Mouse (Mus musculus) cerebellum, postnatal 10 days (tissue): Measurements from ENCODE around the gene Fam171a1.
"Not testable (repeated sequence)": the region's sequence is repeated elsewhere in the genome, so short reads cannot be mapped to it uniquely, and the experiment has no call there.

Experiments
- DNase-seq, 2 experiments: peaks; one replicate each; pipeline ENCODE4 v3.0.0; 2021; ENCODE audit warnings: mixed read lengths in 2 of 2

Fam171a1 gene

GRCm38 (mm10) chr2:3113866-3114265 lies at the start of gene Fam171a1:
Gene Fam171a1 (plus strand): TSS chr2:3114224.
- DNase-seq, result no peak

- no peak for DNase-seq
Measured at GRCm38 (mm10) chr2:3069140-3069539, 44.9 kb upstream of the Fam171a1 start.

DNA sequence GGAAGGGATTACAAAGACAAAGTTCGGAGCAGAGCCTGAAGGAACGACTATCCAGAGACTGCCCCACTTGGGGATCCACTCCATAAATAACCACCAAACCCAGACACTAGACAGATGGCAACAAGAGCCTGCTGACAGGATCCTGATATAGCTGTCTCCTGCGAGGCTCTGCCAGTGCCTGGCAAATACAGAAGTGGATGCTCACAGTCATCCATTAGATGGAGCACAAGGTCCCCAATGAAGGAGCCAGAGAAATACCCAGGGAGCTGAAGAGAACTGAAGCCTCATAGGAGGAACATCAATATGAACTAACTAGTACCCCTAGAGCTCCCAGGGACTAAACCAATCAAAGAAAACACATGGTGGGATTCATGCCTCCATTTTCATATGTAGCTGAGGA lies 25.7 kb upstream of the Fam171a1 start:
- not testable (repeated sequence) for DNase-seq

DNA sequence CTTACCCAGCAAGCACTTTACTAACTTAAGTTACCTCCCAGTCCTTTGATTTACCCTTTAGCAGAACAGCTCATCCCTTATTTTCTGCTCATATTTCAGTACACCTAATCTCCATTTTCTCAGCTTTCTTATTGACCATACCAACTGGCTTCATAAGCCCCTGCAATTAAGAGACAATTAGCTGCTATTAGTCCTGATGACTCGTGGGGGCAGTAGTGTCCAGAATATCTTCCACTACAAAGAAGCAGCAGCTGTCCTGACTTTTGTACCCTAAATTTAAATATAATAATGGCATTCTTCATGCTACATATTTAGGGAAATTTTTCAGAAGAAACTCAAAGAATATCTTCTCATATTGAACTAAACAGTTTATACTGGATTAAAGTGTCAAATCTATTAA lies 24.8 kb upstream of the Fam171a1 start:
- DNase-seq, result peak; percentile 49 to 52

GRCm38 (mm10) chr2:3096101-3096500 lies 17.9 kb upstream of the Fam171a1 start:
- no peak for DNase-seq

DNA sequence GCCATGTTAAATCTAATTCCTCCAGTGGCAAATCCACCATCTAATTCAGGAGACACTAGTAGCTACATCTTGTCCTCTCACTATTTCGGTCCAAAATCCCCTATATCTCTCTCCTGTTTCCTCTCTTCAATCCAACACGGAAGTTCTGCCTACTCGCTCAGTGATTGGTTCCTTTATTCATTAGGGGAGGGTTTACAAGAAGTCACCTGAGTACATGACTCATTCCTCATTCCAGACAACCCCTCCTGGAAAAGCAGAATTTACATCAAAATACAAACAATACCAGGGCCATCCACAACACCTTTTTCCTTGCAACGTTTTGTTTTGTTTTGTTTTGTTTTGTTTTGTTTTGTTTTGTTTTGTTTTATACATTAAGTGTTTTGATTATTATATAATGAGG lies 14.1 kb upstream of the Fam171a1 start:
- DNase-seq, result no peak

- DNase-seq, result no peak
Measured at GRCm38 (mm10) chr2:3101292-3101957, 12.6 kb upstream of the Fam171a1 start.

DNA sequence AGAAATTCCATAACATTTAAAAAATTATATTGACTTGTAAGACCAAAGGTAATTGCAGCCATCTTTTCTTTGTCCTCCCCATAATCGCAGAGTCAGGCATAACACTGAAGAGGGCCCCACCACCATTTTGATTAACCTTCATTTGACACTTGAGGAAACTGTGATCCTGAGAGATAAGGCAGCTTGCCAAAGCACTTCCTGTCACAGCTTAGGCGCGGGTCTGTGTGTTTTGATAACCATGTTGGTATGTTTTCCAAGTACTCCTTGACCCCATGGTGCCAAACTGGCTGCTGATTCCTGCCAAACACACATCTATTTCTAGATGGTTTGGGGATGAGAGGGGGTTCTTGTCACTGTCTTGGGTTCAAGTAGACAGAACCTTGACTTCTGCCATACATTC lies 11.7 kb upstream of the Fam171a1 start:
- no peak for DNase-seq

GRCm38 (mm10) chr2:3107471-3107870 lies 6.6 kb upstream of the Fam171a1 start:
- peak; percentile 54 to 69 for DNase-seq

- no peak for DNase-seq
Measured at GRCm38 (mm10) chr2:3108431-3108830, 5.6 kb upstream of the Fam171a1 start.

GRCm38 (mm10) chr2:3108834-3109233 lies 5.2 kb upstream of the Fam171a1 start:
- DNase-seq, result no peak

GRCm38 (mm10) chr2:3117855-3118202 lies 3.8 kb downstream of the Fam171a1 start:
- no peak for DNase-seq

DNA sequence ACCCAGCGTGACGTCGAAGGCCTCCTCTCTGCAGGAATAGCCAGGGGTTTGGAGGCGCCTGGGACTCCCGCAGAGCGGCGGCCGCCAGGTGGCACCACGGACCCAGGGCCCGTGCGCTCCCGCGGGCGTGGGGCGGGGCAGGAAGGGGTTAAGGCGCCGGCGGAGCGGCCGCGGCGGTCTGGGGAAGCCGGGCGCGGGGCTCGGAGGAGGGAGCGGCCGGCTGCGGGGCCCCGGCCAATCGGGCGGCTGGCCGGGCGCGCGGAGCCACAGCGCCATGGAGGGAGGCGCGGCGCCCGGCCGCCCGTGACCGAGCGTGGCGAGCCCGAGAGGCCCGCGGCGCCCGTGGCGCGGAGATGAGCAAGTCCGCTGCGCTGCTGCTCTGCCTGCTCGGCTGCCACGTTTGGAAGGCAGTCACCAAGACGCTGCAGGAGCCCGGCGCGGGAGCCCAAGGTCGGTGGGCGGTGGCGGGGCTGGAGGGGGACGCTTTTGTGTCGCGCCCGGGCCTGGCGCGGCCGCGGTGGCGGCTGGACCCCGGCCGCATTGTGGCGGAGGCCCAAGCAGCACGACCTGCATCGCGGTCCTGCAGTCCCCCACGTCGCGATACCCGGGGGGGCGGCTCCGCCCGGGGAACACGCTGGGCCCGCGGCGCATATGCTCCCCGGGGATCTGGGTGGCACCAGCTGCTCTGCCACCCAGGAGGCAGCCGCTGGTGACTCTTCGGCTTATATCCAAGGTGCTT lies 4.3 kb downstream of the Fam171a1 start:
- DNase-seq, result peak; percentile 88 to 93

DNA sequence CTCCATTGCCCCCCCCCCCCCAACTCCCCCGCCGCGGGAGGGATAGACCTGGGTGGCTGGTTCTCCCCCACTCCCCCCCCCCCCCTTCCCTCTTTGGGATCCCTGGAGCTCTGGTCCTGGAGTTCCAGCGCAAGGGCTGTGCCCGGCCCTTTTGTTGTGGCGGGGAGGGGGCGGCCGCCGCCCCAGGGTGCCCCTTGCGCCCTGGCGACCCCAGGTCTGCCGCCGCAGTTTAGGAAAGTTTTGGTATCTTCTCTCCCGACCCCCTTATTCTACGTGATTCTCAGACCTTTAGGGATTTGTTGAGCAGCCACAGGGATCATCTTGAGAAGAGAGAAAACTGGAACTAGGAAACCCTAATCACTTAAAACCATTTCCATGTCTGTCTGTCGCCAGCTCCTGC lies 4.9 kb downstream of the Fam171a1 start:
- peak; percentile 35 to 40 for DNase-seq

DNA sequence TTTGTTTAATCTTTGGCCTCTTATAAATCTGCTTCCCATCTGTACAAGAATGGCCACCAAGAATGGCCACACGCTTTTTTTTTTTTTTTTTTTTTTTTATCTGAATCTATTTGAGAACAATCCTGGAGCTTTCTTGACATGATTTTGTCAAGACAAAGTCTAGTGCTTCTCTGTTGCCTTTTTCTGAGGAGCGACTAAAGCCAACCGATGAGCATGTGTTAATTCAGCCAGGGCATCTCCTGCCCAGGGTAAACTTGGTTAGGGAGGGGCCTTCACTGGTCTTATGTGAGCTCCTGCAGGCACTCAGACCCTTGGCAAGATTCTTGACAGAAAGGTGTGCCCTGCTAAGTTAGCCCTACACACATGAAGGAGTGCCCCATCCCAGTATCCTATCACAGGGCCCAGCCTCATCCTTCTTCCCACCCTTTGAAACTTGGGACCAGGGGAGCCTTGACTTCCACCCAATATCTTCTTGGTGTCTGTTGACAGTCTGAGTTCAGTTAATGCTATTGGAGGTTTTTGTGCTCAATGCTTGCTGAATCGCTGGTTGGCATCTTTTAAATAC lies 5.4 kb downstream of the Fam171a1 start:
- peak in 1 of 2 experiments; percentile 20 for DNase-seq

DNA sequence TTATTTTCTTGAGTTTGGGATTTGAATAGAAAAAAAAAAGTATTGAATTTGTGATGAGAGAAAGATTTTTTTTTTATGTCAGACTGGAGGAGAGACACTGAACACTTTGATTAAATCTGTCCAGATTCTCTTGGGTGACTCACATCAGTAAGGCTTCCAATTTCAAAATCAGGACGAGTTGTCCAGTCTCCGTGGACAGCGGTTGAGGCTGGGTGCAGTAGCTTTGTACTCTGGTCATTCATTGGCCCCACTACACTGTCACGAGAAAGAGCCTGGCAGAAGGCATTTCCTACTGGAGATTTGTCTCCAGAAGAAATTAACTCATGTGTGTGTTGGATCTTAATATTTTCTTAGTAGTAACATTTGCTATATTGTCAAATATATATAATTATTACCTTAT lies 8.5 kb downstream of the Fam171a1 start:
- DNase-seq, result no peak

GRCm38 (mm10) chr2:3127256-3127883 lies 13.3 kb downstream of the Fam171a1 start:
- DNase-seq, result no peak

DNA sequence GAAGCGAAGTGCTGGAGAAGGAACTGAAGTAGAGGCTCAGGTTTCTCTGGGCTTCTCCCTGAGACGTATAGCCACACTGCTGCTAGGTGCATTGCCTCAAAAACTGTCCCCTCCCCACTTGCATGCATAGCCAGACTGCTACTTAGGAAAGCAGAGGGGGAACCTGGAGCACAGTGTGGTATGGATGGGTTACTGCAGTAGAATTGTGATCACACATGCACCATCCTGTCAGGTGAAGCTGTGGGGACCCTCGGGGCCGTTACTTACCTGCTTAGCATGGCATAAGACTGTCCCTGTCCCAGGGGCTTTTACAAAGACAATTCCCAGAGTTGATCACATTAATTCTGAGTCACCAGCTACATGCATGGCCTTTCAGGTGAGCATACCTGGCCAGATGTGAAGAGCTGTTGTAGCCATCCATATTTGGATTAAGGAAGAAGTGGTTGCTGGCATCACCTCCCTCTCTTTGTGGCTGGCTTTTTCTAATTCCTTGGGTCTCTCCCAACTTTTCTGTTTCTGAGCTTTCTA lies 14.4 kb downstream of the Fam171a1 start:
- no peak for DNase-seq

DNA sequence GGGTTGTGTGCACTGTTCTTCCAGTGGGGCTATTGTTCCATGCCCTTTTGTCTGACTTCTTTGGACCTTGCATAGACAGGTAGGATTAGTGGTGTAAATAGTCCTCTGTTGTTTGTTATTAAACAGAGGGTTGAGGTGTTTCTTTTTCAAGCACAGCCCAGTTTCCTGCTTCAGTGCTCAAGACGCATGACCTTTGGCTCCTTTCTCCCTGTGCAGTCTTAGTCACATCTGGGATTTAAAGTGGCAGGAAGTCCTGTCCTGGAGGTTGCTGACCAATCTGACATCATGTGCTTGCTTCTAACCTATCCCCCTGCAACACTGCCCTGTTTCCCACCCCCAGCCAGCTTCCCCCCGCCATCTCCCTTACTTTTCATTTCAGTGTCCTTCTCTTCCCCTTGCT lies 14.9 kb downstream of the Fam171a1 start:
- DNase-seq, result no peak

GRCm38 (mm10) chr2:3132473-3132872 lies 18.4 kb downstream of the Fam171a1 start:
- peak; percentile 35 to 56 for DNase-seq

- DNase-seq, result no peak
Measured at GRCm38 (mm10) chr2:3134580-3135296, 20.7 kb downstream of the Fam171a1 start.

GRCm38 (mm10) chr2:3135297-3135684 lies 21.3 kb downstream of the Fam171a1 start:
- DNase-seq, result no peak

DNA sequence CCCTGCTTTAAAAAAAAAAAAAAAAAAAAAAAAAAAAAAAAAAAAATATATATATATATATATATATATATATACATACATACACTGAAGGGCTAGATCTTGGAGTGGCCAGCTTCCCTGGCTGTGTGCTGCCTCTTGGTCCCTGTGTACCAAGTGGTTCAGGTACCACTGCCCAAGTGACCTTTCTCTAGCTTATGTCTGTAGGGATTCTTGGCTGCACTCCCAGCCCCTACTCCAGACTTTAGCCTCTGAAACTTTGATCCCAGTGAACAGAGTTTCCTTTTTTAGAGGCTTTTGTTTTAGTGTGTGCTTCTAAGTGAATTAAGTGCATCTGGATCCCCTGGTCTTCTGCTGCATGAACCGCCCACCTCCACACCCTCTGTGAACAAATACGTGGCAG lies 24.3 kb downstream of the Fam171a1 start:
- no peak for DNase-seq
